Mouse (Mus musculus): ENCODE measurements around the gene Hdgfl3.

GRCm38 (mm10) chr7:81849633-81850032 is 84.6 kb downstream of the Hdgfl3 start:
- TF ChIP-seq CEBPB (IDR thresholded peaks at IDR 0.05; ENCODE audit: insufficient read depth, poor library complexity, severe bottlenecking) (no peak), MYOD1 (IDR thresholded peaks at IDR 0.05; ENCODE audit: control insufficient read depth in 1 of 3, insufficient read length in 2 of 3, low read depth in 2 of 3) (no peak), TCF12 (IDR thresholded peaks at IDR 0.05; ENCODE audit: insufficient read depth, poor library complexity, severe bottlenecking) (no peak), POLR2AphosphoS2 (IDR thresholded peaks at IDR 0.05; ENCODE audit: insufficient read length, low read depth) (no peak)

Measured in myocyte (in vitro differentiated cells).